Mouse (Mus musculus): Measurements from ENCODE around the gene Gpd1. TPM values are rescaled to one million over a fixed set of nuclear protein-coding genes. Genes with fewer than 3 reads are reported as not detected.

Gpd1 gene
- under 1 TPM in 1 of 2 experiments, not detected in 1; 0.94 TPM for polyA plus RNA-seq (2017; shearing (Covaris generic))

GRCm38 (mm10) chr15:99717386-99718334, at the start of gene Gpd1:
Gene Gpd1, plus strand, starts transcription at chr15:99717515.

GRCm38 (mm10) chr15:99670154-99670821, 47.0 kb upstream of the Gpd1 start, which contains the start of gene Asic1:
Gene Asic1, plus strand, starts transcription at chr15:99670368.

GRCm38 (mm10) chr15:99701999-99702900, 15.1 kb upstream of the Gpd1 start, which contains the start of gene Smarcd1:
Gene Smarcd1, plus strand, starts transcription at chr15:99702129.

GRCm38 (mm10) chr15:99705440-99706048, 11.8 kb upstream of the Gpd1 start, which contains the start of gene Gm17349:
Gene Gm17349, minus strand, starts transcription at chr15:99705490.

GRCm38 (mm10) chr15:99725341-99726155, 8.2 kb downstream of the Gpd1 start, which contains the start of gene Cox14:
Gene Cox14, plus strand, starts transcription at chr15:99725618.

GRCm38 (mm10) chr15:99772881-99772924, 55.4 kb downstream of the Gpd1 start, which contains the start of gene Cers5:
Gene Cers5, minus strand, starts transcription at chr15:99772885.

Other genes starting within 250 kb of the Gpd1 start
- gene Bcdin3d, start 242.8 kb upstream of the Gpd1 start, polyA plus RNA-seq (2017; shearing (Covaris generic)), result 10 to 100 TPM; 22.9 to 25.2 TPM
- gene Faim2, start 189.3 kb upstream of the Gpd1 start, polyA plus RNA-seq (2017; shearing (Covaris generic)), result under 1 TPM; 0.17 to 0.23 TPM
- gene Aqp2, start 138.5 kb upstream of the Gpd1 start, polyA plus RNA-seq (2017; shearing (Covaris generic)), result under 1 TPM; 0.18 to 0.86 TPM
- gene Aqp5, start 126.7 kb upstream of the Gpd1 start, polyA plus RNA-seq (2017; shearing (Covaris generic)), result 10 to 100 TPM in 1 of 2 experiments, under 1 TPM in 1; 0.16 to 11.5 TPM
- under 1 TPM in 1 of 2 experiments, not detected in 1; 0.13 TPM for gene Aqp6, start 116.1 kb upstream of the Gpd1 start, polyA plus RNA-seq (2017; shearing (Covaris generic))
- 10 to 100 TPM; 28.0 to 36.0 TPM for gene Racgap1, start 65.9 kb upstream of the Gpd1 start, polyA plus RNA-seq (2017; shearing (Covaris generic))
- 1 to 10 TPM; 1.1 to 3.2 TPM for gene Asic1, start 47.1 kb upstream of the Gpd1 start, polyA plus RNA-seq (2017; shearing (Covaris generic))
- gene Smarcd1, start 15.4 kb upstream of the Gpd1 start, polyA plus RNA-seq (2017; shearing (Covaris generic)), result 10 to 100 TPM; 24.6 to 34.1 TPM
- not detected for gene Gm17349, start 12.0 kb upstream of the Gpd1 start, polyA plus RNA-seq (2017; shearing (Covaris generic))
- 100 to 1,000 TPM; 140 to 162 TPM for gene Cox14, start 8.1 kb downstream of the Gpd1 start, polyA plus RNA-seq (2017; shearing (Covaris generic))
- gene Cers5, start 55.4 kb downstream of the Gpd1 start, polyA plus RNA-seq (2017; shearing (Covaris generic)), result 10 to 100 TPM; 76.5 to 81.1 TPM
- 1 to 10 TPM; 2.5 to 4.1 TPM for gene Lima1, start 157.9 kb downstream of the Gpd1 start, polyA plus RNA-seq (2017; shearing (Covaris generic))
- gene Fam186a, start 249.5 kb downstream of the Gpd1 start, polyA plus RNA-seq (2017; shearing (Covaris generic)), result under 1 TPM in 1 of 2 experiments, not detected in 1; 0.76 TPM